Mouse (Mus musculus) spleen, embryonic (tissue): ENCODE measurements at regions not wholly inside any gene's neighbourhood (a gene's known extent, or its start where the extent isn't known, plus 50 kb on each side); places are given as distances from the start of the nearest gene placed in this dataset.

ENCODE experiments used
- CTCF ChIA-PET: fragments of 350-600 bp; sonication (Branson Sonifier 250); formaldehyde crosslinking; loops from one replicate; lab custom pipeline; 2022; lab: Charles Lee

GRCm38 (mm10) chr5:43339671-43340070 is 106.7 kb downstream of the Cpeb2 start:
- CTCF ChIA-PET, result no interaction called here

DNA sequence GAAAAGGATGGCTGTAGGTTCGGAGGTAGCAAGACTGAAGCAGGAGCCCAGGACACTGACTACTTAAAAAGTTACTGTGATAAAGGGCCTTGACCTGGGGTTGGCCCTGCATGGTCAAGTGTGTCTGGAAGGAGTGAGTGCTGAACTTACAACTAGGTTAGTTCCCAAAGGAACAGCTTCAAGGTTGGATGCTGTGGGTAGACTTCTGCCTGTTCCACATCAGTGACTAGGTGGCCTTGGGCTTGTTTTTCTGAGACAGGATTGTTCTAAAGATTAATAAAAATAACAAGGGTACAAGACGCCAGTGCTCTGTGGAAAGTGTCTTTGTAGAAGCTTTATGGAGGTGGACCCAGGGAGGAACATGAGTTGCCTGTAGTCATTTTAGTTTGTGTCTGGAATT is 108.5 kb downstream of the Cpeb2 start:
- CTCF ChIA-PET, result no interaction called here

DNA sequence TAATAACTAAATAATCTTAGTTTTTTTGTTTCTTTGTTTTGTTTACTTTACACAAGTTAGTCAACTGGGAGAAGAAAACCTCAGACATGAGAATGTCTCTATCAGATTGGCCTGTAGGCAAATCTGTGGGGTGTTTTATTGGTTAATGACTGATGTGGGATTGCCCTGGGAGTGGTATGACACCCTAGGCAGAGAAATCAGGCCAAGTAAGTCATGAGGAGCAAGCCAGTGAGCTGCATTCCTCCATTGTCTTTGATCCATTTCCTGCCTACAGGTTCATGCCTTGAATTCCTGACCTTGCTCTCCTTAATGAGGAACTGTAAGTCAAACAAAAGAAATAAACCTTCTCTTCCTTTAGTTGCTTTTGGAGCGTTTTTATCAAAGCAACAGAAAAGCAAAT is 111.5 kb downstream of the Cpeb2 start:
- CTCF ChIA-PET, result no interaction called here

DNA sequence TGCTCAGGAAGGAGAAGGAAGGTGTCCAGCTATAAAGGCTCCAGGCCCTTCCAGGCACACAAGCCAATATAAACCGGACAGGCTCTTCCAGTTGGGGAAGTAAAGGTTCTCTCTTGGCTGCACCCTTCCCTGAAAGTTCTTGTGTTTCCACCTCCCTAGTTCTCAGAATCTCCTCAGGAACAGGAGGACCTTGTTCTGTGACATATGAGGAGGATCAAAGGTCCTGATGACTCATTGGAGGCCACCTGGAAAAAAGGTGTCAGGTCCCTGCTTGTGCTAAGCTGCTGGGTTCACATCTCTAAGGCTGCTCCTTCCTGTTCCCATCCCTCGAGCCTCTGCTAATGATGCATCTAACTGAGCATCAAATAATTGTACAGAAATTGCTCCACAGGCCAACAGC is 118.0 kb downstream of the Cpeb2 start:
- CTCF ChIA-PET, result no interaction called here

DNA sequence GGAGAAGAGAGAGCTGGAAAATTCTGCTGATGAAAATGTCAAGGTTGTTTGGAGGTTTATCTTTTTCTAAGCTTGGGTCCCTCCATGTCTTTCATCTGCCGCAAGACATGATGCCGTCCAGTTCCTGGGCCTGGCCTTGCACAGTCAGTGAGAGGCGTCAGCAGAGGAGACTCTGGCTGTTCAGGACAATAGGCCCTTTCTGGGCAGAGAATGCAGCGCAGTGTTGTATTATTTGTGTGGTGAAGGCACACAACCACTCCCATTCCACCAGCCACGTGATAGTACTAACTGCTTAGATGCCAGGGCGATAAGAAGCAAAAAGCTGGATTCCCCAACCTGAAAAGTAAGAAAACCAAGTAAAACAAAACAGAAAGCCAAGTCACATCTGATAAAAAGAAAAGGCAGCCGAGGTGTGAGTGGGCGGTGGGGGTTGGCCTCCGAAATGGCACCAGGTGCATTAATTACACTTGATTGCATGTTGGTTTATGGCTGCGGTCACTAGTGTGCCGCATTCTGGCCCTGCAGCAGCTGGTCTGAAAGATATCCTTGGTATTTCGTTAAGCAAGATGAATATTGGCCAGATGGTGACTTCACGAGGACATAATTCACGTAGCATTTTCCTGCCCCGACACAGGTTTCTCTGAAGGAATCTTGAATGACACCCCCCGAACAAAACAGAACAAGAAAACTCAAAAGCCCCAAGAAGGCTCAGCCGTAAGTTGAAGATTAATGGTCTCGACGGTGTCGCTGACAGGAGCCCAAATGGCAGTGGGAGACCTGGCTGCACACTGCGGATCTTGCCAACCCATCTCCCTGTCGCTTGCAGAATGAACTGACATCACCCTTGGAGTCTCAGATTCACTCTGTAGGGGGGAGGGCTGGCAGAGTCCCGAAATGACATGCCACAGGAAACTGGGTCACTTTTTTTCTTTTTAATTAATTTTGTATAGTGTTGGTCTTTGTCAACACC is 120.3 kb downstream of the Cpeb2 start:
- CTCF ChIA-PET, result interaction anchor here (0.6 kb wide), 1 partner anchor 77 kb away, joined by 3 read pairs; no protein-coding TSS in a partner anchor

DNA sequence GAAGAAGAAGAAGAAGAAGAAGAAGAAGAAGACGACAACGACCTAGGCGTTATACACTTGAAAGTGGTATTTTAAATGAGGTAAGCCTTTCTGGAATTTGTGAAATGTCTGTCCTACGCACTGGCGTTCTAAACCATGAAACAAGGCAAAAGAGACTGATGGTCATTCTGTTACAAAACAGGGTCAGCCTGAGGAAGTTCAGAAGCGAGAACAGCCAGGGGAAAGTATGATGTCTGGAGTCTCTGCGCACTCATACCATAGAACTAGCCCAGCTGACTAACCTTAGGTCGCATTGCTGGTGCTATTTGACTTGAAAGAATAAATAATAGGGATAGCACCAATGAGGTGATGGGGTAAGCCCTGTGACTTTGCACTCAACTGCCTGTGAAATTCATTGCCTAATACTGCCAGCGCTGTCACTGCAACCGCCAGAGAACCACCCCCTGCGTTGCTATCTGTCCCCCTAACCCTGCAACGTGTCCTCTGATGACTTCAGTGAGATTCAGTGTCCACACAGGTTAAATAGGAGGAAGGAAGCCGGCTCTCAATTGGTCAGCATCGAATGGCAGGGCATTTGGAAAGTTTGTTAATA is 121.5 kb downstream of the Cpeb2 start:
- CTCF ChIA-PET, result no interaction called here

DNA sequence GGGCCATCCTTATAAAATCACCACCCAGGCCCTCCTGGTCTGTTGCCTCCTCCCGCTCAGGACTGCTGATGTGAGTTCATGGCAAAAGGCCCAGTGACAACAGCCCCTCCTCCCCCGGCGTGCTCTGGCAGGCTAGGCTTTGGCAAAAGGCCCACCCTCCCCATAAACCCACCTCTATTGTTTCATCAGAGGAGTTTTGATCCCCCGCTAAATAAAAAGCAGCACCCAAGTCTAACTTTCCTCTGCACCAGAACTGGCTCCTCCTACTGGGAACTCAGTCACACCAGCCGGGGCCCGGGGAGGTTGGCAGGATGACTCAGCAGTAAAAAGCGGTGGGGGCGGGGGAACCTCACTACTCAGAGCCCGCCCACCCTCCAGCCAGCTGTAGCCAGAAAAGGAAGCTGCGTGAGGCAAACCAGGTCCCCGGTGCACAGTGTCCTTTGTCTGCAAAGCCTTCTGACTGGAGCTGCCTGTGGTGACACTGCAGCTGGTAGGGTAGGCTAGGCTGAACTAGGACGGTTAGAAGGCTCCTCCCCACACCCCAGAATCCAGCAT is 122.1 kb downstream of the Cpeb2 start:
- CTCF ChIA-PET, result no interaction called here

- CTCF ChIA-PET, result no interaction called here
Measured at GRCm38 (mm10) chr5:43355832-43356231, 122.9 kb downstream of the Cpeb2 start.

DNA sequence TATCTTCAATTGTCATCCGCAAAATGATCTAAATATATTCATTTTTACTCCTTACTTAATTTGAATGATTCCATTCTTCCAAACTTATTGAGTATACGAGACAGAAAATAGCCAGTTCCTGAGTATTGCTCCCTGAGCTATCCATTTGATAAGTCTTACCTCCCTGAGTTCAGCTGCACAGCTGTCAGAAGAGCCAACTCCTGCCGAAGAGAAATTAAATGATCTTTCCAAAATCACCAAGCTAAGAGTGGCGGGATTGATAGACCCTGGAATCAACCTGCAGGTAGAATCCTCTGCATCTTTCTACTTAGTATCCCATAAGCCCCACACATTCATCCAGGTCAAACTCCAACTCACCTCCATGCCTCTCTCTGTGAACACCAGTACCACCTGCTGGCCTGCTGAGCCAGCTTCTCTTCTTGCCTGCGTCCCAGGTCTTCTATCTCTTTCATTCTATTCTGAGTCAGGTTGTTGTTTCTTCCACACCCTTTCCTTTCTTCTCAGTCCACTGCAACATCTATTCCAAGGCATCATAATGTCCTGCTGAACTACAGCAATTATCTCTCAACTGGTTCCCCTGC is 124.2 kb downstream of the Cpeb2 start:
- CTCF ChIA-PET, result no interaction called here

DNA sequence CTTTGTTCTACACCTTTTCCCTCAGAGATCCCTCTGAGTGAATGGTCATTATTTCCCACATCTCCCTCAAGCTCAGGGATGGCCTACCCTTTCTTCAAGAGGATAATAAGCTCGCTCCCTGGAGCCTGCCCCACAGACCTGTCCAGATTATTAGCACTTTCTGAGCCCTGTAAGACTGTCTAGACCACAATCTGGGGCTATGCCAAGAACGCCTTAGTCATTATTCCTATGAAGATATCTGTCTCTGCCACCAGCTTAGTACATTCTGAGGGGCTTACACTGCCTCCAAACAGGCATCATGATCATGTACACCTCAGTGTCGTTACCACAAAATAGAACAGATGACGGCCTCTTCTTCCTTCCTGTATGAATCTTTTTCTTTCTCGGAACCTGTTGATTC is 124.9 kb downstream of the Cpeb2 start:
- CTCF ChIA-PET, result no interaction called here

DNA sequence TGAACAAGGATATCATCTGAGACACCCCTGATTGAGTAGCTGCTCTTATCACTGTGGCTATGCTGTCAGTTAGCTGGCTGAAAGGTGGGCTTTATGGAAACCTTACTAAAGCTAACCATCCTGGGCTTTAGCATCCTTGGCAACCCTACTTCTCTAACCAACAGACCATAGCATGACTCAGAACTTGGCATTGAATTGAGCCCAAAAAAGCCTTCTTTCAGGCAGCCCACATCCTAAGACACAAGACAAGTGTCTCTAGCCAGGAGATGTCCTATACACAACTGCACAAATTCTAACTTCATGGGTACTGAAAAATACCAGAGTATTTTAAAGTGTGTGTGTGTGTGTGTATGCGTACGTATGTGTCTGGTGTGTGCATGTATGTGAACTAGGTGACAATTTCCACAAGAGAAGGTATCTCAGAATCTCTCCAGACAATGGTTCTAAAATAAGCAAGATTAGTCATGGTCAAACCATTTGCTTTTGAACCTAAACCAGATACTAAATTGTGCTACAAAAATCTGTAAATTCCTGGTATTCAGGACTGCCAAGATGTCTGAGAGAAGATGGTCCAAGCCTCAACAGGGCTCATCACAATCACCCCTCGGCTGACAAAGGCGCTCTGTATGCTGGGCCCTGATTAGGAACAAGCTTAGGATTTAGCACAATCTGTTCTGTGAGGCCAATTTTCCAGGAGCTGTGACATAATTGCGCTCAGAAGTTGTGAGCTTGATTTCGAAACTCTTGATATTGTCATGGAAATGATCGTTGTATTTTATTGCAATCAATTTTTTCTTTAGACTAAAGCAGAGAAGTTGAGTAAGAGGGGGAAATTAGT is 126.2 kb downstream of the Cpeb2 start:
- CTCF ChIA-PET, result no interaction called here

DNA sequence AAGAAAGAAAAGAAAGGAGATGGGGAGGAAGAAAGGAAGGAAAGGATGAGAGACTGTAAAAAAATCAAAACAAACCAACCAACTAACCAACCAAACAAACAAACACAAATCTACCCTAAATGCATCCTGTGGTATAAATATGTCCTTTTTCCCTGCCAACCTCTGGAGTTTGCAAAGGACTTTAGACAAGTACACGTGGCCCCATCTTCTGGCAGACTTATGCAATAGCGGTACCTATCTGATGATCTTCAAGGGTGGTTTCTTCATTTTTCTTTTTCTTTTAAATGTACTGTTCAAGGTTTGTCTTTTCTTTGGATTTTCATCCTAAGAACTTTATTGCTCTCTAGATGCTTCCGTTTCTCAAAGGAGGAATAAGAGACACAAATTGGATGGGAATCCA is 127.3 kb downstream of the Cpeb2 start:
- CTCF ChIA-PET, result no interaction called here

GRCm38 (mm10) chr5:43361026-43361425 is 128.1 kb downstream of the Cpeb2 start:
- CTCF ChIA-PET, result no interaction called here

DNA sequence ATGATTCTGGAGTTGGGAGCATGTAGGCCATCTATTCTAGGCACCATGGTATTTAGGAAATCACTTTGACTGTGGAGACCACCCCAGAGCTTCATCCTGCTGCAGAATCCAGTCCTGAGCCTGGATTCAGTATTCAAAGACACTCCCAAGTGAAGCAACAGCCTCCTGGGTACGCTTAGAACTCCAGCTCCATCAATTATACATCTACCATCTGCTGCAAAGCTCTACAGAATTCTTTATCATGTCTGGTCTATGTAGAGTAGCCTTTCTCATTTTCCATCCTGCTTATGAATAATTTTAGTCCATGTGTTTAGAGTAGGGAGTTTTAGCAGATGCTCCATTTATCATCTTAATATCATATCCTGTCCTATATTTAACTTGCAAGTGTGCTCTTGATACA is 139.4 kb downstream of the Cpeb2 start:
- CTCF ChIA-PET, result no interaction called here

DNA sequence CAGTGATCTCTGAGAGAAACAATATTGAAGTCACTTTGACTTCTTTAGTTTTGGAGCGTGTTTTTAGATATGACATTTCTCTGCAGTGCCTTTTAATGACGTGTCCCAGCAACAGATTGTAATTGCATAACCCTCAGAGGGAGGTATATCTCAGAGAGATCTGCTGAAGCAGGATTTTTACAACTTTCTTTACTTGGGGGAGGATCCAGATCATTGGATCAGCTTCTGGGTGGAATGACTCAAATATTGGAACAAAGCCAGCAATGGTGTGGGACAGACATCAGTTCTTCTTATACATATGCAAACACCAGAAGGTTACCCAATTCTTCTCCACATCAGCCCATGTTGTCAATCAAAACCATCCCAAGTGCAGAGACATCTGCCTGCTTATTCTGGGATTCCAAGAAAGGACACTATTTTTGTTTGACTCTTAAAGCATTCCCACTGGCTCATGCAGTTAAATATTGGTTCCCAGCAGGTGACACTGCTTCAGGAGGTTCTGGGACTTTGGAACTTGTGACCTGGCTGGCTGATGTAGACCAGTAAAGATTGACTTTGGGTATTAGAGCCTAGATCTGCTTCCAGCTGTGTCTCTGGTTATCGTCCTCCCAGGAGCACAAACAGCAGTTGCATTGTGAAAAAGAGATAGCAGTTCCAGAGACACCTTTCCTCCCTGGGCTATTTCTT is 130.5 kb upstream of the C1qtnf7 start:
- CTCF ChIA-PET, result no interaction called here

DNA sequence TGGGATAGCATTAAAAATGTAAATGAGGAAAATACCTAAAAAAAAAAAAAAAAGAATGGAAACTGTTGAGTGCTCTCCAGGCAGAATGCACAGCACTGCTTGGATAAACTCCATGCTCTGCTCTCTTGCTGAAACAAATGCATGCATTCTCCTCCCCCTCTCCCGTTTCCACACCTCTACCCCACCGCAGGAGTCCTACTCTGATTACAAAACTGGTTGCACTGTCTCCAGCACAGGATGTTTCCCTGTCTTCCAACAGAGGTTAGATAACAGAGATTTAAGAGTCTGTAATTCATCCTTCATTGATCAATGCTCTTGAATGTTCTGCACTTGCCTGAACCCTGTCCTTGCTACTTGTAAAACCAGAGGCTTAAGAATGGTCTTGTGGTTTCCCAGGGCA is 124.3 kb upstream of the C1qtnf7 start:
- CTCF ChIA-PET, result no interaction called here

- CTCF ChIA-PET, result no interaction called here
Measured at GRCm38 (mm10) chr5:43391412-43392029, 123.8 kb upstream of the C1qtnf7 start.

DNA sequence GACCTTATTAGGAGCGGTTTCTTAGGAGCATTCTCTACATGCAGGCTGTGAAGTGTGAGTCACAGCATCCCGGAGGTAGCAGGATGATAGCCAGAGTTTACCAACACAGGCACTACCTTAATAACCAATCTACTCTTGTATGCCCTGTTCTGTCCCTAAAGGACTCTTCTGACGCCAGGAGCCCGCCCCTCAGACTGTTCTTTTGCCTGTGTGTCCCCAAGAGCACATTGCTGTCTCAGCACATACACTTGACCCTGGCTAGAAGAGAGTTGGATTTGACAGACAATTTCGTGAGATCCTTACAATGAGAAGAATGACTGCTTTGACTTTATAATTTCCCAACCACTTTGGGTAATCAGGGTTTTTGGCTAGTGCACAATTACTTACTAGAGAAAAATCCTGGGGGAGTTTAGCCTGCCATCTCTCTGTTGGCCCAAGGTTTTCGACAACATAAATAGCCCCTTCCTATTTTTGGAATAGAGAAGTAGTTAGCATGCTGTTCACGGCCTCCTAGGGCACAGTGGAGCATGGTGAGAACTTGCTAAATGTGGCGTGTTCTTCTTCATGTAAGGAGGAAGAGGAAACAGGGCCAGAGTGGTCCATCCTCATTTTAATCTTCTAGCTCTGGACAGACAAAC is 122.3 kb upstream of the C1qtnf7 start:
- CTCF ChIA-PET, result no interaction called here

GRCm38 (mm10) chr5:43417259-43417658 is 98.1 kb upstream of the C1qtnf7 start:
- CTCF ChIA-PET, result interaction anchor here (0.5 to 0.6 kb wide), 2 partner anchors 525 to 1725 kb away, joined by 3 to 5 read pairs; no protein-coding TSS in a partner anchor
